Mouse (Mus musculus): ENCODE measurements at regions not wholly inside any gene's neighbourhood (a gene's known extent, or its start where the extent isn't known, plus 50 kb on each side); places are given as distances from the start of the nearest gene placed in this dataset.

- Histone ChIP-seq H3K4me3 (peak overlapping the region; percentile 27; the same call in 1 of the 2 replicates), H3K27ac (peak overlapping the region; percentile 75)
- DNase-seq (ENCODE audit: low spot score in 2 of 2), result peak; percentile 47 to 74
- TF ChIP-seq CTCF (conservative IDR thresholded peaks at IDR 0.05), result no peak
These were observed 398.0 kb downstream of the Prim2 start for GRCm38 (mm10) chr1:33271437-33272145.

DNA sequence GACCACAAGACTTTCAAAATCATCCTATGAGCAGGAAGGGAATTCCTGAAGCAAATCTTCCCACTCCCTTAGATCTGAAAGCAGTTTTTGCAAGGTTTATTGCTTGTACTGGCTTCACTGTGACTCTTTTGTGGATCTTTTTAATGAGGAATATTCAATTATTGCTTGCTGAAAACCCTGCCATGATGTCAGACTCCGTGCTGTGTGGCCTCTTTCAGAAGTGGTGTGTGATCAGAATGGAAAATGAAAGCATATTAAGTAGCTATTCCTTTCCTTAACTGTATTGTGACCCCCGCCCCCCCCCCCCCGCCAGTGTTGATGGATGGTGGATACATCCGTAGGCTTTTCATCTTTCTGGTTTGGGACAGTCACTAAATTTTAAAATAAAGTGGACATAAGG lies 400.4 kb downstream of the Prim2 start:
- no peak for TF ChIP-seq CTCF (conservative IDR thresholded peaks at IDR 0.05)
- no peak for DNase-seq (ENCODE audit: low spot score in 2 of 2)
- no peak overlapping the region for H3K27ac ChIP-seq
- no peak overlapping the region for H3K4me3 ChIP-seq

- Histone ChIP-seq H3K27ac (no peak overlapping the region), H3K4me3 (no peak overlapping the region)
- DNase-seq (ENCODE audit: low spot score in 2 of 2), result no peak
- TF ChIP-seq CTCF (conservative IDR thresholded peaks at IDR 0.05), result no peak
These were observed 403.7 kb downstream of the Prim2 start for GRCm38 (mm10) chr1:33265731-33266415.

GRCm38 (mm10) chr1:33249474-33249873 lies 420.1 kb downstream of the Prim2 start:
- H3K27ac ChIP-seq, result peak overlapping the region; percentile 36; the same call in 1 of the 2 replicates
- no peak for TF ChIP-seq CTCF (conservative IDR thresholded peaks at IDR 0.05)
- DNase-seq (ENCODE audit: low spot score in 2 of 2), result peak; percentile 16 to 18

GRCm38 (mm10) chr1:33247076-33247475 lies 422.5 kb downstream of the Prim2 start:
- no peak overlapping the region for H3K27ac ChIP-seq
- TF ChIP-seq CTCF (conservative IDR thresholded peaks at IDR 0.05), result no peak
- DNase-seq (ENCODE audit: low spot score in 2 of 2), result no peak
- H3K4me3 ChIP-seq, result no peak overlapping the region

More at GRCm38 (mm10) chr1:33249474-33249873, 420.1 kb downstream of the Prim2 start:
- no peak overlapping the region for H3K4me3 ChIP-seq

DNA sequence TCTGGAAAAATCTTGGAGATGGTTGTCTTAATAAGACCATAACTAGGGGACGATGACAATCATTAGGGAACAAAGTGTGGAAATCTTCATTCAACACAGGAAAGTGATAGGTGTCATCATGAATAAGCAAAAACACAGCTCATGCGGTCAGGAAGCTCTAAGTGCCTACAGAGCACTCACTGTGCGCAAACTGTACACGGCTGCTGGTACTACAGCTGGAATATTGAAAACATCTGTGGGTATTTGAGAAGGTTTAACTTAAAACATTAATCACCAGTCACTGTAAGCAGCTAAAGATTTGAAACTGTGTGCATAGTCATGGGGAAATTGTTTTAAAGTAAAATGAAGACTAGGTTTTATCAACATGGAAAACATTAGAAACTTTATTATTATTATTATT lies 424.4 kb downstream of the Prim2 start:
- Histone ChIP-seq H3K4me3 (no peak overlapping the region), H3K27ac (no peak overlapping the region)
- no peak for TF ChIP-seq CTCF (conservative IDR thresholded peaks at IDR 0.05)
- DNase-seq (ENCODE audit: low spot score in 2 of 2), result no peak

GRCm38 (mm10) chr1:33244691-33245090 lies 424.9 kb downstream of the Prim2 start:
- DNase-seq (ENCODE audit: low spot score in 2 of 2), result no peak
- TF ChIP-seq CTCF (conservative IDR thresholded peaks at IDR 0.05), result no peak
- H3K27ac ChIP-seq, result no peak overlapping the region
- no peak overlapping the region for H3K4me3 ChIP-seq

GRCm38 (mm10) chr1:33222997-33223396 lies 446.6 kb downstream of the Prim2 start:
- no peak for DNase-seq (ENCODE audit: low spot score in 2 of 2)
- TF ChIP-seq CTCF (conservative IDR thresholded peaks at IDR 0.05), result no peak
- H3K4me3 ChIP-seq, result no peak overlapping the region
- H3K27ac ChIP-seq, result no peak overlapping the region

DNA sequence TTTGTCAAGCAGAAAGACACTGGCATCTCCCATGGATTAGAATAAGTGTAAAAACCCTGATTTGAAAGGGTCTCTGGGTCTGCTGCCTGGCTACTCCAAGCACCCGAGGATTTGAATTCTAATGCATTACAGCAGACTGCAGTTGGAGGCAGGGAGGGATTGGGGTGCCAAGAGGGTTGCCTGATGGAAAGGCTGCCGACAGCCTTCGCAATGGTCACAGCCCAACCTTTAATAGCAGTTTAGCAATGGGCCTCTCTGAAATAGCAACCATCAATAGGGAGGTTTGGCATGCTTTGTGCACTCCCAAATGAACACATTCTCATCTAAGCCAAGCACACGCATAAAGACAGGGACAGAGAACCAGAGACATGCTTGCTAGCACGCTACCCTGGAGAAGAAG lies 454.8 kb downstream of the Prim2 start:
- Histone ChIP-seq H3K4me3 (no peak overlapping the region), H3K27ac (no peak overlapping the region)
- peak in 1 of 2 experiments; percentile 18 for DNase-seq (ENCODE audit: low spot score in 2 of 2)
- no peak for TF ChIP-seq CTCF (conservative IDR thresholded peaks at IDR 0.05)

DNA sequence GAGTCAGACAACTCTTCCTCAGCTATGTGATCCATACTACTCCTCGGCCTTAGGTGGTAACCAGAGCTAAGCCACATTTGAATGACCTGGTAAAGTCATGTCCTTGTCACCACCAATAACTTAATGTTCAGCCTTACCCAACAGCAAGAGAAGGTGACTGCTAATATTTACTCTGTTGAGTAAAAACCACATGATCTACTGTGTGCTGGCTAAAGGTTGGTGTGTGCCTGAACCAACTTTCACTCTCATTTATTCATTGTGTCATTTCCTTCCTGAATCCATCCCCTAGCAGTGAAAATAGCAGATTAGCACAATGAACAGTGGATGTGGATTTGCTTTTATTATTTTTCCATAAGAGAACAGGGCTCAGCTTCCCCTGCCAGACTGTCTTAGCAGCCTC lies 455.2 kb downstream of the Prim2 start:
- TF ChIP-seq CTCF (conservative IDR thresholded peaks at IDR 0.05), result no peak
- DNase-seq (ENCODE audit: low spot score in 2 of 2), result no peak
- Histone ChIP-seq H3K4me3 (no peak overlapping the region), H3K27ac (no peak overlapping the region)

DNA sequence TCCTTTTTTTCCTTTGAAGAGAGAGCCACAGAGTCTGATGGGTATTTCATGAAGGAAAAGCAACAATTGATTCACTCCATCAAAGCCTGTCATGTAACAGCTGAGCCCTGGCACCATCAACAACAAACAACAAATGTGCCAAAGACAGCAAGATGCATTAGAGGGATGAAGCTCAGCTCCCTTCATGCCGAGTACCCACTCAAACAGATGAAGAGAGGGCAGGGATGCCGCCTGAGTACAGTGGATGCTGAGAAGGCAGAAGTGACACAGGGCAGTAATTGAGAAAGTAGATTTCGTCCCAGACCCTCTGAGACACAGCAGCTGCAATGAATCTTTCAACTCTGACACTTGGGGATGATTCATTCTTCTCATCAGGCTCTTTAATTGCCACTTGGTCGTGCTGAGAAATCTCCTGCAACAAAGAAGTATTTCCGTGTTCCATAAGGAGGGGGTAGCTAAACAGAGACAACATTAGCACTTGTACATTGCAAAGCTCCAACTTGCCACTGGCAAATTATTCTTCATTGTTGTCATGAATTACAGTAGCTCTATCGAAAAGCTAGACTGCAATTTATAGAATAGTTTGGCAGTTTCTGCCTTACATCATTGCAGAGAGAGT lies 467.9 kb downstream of the Prim2 start:
- no peak overlapping the region for H3K4me3 ChIP-seq
- peak; percentile 16 to 27 for DNase-seq (ENCODE audit: low spot score in 2 of 2)
- TF ChIP-seq CTCF (conservative IDR thresholded peaks at IDR 0.05), result no peak
- peak overlapping the region; percentile 11; the same call in 1 of the 2 replicates for H3K27ac ChIP-seq

DNA sequence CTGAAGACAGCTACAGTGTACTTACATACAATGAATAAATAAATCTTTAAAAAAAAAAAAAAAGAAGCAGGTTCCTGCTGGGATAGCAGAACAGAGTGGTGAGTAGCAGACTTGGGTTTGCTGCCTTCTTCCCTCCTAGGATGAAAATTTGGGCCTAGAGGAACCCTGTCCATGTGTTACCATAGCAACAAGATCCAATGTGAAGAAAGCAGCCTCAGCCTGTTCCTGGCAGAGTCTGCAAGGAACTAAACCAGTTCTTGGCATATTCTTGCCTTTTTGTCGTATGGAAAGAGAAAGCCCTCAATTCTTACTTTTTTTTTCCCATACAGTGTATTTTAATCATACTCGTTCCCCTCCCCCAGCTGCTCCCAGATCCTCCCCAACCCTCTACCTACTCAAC lies 474.5 kb downstream of the Prim2 start:
- TF ChIP-seq CTCF (conservative IDR thresholded peaks at IDR 0.05), result no peak
- DNase-seq (ENCODE audit: low spot score in 2 of 2), result no peak
- Histone ChIP-seq H3K4me3 (no peak overlapping the region), H3K27ac (no peak overlapping the region)

GRCm38 (mm10) chr1:33174646-33175435 lies 494.8 kb downstream of the Prim2 start:
- TF ChIP-seq CTCF (conservative IDR thresholded peaks at IDR 0.05), result peak; percentile 58
- DNase-seq (ENCODE audit: low spot score in 2 of 2), result peak; percentile 30 to 41
- peak overlapping the region; percentile 24; the same call in 1 of the 2 replicates for H3K4me3 ChIP-seq
- peak overlapping the region; percentile 61 for H3K27ac ChIP-seq
